Mouse (Mus musculus) mature B cell (primary cell): ENCODE data around the gene Acyp2.
"Not testable (repeated sequence)": the region's sequence is repeated elsewhere in the genome, so short reads cannot be mapped to it uniquely, and the experiment has no call there.

Source experiments
- in situ Hi-C: fragments of 300-500 bp; cut with MboI; formaldehyde crosslinking; loops from 2 replicates; pipeline ENCODE4 v1.14.3; 2019

Gene Acyp2

DNA sequence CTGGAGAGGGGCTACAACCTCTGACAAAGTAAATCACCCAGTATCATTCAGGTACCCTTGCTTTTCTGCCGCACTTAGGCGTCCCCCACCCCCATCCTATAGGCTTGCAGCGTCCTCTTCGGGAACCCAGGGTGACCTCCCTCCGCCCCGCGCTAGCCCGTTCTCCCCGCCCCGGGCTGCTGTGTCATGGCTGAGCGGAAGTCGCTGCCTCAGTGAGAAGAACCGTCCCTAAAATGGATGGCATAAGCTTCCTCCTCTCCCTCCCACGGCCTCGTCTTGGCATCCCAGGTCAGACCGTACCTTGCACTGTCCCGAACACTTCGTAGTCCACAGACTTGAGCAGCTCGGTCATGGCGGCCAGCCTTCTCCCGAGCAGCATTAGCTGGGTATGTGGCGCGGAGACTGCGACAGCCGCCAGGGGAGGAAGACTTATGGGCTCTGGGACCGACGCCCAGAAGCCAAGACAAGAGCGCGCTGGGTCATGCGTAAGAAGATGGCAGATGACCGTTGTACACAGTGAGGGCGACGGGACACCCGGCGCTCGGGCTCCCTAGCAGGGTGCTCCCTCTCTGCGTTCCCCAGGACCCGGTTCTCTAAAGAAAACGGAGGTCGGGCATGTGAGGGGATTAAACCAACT lies at the start of gene Acyp2:
Gene Acyp2 (minus strand): TSS at position 587 of the 637 bp plus-strand sequence.
- in situ Hi-C loops, result no loop called here

DNA sequence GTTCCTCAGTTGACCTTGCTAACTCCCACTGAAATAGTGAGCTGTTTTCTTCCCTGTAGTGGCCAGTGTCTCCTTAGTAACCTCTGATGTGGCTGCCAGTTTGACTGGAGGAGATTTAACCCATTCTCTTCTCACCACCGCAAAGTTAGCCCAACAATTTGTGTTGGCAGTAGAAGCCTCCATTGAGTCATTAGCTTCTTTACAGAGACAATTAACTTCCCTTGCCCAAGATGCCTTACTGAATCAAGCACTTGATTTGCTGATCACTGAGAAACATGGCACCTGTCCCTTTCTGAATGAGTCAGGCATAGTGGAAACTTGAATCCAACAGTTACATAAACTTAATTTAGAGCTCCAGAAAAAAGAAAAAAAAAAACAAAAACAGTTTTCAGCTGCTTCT lies 40.0 kb upstream of the Acyp2 start:
- in situ Hi-C loops, result no loop called here

DNA sequence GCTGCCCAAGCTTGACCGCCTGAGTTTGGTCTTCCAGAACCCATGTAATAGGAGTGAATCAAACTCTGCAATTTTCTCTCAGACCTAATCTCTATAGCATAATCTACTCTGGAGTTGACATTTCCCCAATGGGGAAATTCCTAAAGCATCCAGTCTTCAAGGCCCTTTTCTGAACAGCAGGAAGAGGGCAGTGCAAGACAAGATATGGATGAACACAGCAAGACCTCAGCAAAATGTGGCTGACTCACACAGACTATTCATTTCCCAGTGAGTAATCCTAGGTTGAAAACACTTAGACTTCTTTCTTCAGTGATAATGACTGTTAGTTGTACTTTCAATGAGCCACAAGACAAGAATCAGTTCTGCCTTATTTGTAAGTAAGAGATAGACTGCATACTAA lies 26.7 kb upstream of the Acyp2 start:
- in situ Hi-C loops, result no loop called here

DNA sequence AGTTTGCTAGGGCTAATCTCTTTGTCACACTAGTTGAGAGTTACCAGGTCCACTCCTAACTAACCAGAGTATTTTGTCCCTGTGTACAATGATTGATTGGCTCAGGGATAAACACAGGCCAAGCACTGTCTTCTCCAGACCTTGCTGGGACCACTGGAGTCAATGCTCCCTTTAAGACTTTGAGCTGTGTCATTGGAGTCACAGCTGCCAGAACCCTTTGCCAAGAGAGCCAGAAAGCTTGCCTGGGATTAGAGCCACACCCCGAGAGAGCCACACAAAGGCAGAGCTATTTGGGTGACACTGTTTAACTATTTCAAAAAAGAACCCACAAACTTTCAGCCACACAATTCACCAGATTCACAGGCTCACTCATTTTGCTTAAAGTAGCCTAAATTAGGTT lies 23.3 kb upstream of the Acyp2 start:
- in situ Hi-C loops, result no loop called here

DNA sequence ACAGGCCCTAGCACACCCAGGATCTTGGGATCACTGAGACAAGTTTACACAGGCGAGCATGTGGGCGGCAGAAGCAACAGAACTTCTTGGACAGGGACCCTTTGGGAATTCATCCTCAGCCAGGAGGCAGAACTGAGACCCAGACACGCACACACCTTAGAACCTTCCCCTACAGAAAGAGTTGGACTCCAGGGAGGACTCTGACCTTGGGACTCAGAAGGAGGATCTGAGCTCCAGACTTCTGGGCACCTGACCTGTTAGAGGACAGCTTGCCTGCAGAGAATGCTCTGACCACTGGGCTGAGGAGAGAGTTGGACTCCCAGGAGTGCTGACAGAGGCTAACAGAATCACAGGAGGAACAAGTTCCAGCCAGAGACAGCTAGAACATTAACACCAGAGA lies 13.6 kb upstream of the Acyp2 start:
- in situ Hi-C loops, result no loop called here

DNA sequence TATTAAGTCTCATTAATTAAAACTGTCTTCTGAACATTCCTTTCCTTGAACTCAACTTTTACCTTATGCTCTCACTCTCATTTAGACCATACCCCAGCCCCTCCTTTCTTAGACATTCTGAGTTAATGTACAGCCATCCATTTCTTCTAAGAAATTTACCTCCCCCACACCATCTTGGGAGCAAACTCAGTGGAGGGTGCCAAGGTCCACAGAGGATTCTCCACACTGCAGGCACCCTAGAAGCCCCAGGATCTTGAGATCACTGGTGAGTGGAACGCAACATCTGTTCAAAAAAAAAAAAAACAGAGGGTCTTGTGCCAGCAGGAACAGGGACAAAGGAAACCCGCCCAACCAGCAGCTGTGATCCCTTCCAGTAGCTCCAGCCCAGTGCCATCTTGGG lies 13.2 kb upstream of the Acyp2 start:
- in situ Hi-C loops, result no loop called here

DNA sequence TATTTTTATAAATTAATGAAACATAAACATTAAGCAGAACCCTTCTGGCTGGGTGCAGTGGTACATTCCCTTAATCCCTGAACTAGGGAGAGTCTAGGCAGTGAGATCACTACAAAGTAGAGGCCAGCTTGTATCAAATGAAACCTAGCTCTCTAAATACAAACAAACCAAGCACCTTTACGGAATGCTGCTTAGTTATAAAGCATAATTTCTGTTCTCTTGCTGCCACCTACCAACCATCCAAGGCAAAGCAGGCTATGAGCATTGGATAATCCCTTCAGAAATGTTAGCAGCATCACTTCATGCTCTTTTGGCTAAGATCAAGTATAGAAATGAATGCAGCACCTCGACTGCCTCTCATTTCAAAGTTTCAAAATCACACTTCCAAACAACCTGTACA lies 7.7 kb upstream of the Acyp2 start:
- in situ Hi-C loops, result no loop called here

DNA sequence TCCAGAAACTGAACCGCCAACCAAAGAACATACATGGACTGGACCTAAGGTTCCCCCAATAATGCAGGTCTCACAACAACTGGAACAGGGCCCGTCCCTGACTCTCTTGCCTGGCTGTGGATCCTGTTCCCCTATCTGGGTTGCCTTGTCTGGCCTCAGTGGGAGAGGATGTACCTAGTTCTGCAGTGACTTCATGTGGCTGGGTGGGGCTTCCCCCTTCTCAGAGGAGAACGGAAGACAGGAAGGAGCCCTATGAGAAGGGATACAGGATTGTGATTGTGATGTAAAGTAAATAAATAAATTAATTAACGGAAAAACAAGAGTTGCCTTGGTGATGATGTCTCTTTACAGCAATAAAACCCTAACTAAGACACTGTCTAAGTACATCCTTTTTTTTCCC lies 6.7 kb upstream of the Acyp2 start:
- in situ Hi-C loops, result no loop called here

DNA sequence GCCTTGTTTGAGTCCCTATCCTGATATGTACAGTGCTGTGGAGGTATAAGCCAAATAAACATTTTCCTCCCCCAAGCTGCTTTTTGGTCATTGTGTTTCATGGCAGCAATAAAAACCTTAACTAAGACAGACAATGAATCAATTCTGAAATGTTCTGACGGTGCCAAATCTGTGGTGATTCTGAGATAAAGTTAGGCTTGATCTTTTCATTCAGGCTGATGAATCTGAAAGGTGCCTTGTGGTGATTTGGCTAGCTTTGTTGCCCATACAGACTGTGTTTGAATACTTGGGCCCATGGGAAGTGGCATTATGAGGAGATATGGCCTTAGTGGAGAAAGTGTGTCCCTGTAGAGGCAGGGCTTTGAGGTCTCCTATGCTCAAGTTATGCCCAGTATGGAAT lies 1.0 kb upstream of the Acyp2 start:
- in situ Hi-C loops, result no loop called here

DNA sequence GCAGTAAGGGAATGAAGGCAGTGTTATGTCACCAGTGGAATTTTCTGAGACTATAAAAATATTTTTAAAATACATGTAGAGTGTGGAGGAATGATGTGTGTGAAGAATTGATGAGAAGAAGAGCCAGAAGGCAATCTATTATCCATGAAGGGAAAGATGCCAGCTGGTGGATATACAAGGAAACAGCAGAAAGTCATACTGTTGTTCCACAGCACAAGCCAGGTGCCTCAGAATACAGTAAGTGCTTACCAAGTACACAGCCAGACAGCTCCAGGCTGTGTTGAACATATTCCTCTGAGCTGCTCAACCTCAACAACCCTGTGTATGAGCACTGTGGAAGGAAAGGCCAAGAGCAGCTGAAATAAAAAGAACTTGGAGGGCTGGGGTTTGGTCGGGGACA lies 13.7 kb downstream of the Acyp2 start:
- in situ Hi-C loops, result no loop called here

DNA sequence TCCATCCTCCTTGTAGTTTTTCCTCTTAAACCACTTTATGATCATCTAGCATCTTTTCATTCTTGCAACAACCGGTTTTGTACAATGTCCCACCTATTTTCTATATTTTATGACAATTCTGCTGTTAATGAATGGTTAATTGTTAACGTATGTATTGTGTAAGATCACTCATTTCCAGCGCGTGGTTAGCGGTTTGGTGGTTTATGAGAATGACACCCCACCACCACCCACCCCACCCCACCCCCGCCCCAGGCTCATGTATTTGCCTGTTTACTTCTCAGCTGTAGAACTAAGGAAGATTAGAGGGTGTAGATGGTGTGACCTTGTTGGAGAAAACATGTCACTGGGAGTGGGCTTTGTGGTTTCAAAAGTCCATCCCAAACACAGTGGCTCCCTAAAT lies 18.9 kb downstream of the Acyp2 start:
- in situ Hi-C loops, result no loop called here

DNA sequence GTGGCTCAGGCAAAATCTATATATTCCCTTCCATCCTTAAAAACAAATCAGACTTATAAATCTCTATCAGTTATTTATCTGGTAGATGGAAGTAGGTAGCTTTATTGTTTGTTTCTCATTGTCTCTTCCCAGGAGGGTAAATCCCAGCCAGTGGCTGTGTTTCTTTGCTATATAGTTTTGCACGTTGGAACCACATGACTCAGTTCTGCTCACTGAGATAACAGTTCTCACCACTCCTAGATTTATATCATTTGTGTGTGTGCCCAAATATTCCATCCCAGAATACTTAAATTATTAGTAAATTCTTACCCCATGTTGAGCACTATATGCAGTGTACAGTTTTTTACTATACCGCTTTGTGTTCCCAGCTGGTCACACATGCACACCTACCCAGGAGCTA lies 26.2 kb downstream of the Acyp2 start:
- in situ Hi-C loops, result no loop called here

DNA sequence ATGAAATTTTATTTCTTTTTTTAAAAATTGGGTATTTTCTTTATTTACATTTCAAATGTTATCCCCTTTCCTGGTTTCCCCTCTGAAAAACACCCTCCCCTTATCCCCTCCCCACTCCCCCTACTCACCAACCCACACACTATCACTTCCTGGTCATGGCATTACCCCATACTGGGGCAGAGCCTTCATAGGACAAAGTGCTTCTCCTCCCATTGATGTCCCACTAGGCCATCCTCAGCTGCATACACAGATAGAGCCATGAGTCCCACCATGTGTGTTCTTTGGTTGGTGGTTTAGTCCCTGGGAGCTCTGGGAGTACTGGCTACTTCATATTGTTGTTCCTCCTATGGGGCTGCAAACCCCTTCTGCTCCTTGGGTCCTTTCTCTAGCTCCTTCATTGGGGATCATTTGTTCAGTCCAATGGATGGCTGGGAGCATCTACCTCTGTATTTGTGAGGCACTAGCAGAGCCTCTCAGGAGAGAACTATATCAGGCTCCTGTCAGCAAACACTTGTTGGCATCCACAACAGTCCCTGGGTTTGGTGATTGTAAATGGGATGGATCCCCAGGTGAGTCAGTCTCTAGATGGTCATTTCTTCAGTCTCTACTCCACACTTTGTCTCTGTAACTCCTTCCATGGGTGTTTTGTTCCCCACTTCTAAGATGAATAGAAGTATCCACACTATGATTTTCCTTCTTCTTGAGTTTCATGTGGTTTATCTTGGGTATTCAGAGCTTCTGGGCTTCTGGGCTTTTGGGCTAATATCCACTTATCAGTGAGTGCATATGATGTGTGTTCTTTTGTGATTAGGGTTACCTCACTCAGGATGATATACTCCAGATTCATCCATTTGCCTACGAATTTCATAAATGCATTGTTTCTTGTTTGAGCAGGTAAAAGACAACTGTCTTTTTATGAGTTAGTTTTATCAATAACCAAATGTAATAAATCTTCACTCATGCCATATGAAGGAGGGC lies 27.7 kb downstream of the Acyp2 start:
- in situ Hi-C loops, result not testable (repeated sequence)

DNA sequence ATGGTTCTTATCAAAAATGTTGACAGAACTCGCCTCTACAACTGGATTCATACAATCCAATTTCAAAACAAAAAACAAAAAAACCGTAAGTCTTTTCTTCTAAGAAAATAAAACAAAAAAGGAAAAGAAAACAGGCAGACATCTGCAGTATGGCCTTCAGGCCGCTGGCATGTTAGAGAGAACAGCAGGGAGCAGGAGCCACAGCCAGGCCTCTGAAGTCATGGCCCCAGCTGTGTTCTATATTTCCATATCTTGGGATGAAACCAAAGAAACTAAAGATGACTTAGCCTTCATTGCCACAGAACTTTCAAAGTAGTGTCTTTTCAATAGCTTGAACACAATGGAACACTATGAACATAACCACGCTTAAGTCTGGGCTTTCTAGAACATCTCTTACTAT lies 31.2 kb downstream of the Acyp2 start:
- in situ Hi-C loops, result no loop called here

DNA sequence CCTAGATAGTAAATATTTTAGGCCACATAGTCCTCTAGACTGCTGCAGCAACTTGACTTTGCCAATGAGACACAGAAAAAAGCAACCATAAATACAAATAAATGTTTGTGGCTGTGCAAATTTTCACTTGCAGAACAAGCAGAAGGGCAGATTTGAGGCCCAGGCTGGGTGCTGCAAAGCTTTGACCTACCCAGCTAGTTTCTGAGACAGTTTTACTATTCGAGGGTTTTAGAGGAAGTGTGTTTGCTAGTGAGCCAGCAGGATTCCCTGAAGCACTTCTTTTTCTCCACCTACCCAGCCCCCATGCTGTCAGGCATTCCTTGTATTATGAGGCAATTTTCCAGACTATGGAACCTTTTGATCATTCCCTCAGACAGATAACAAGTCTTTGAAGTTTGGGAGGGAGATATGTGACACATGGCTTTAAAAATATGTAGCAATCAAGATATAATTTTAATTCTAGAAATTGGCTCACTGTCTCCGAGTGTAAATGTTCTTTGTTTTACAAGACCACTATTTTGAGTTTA lies 31.8 kb downstream of the Acyp2 start:
- in situ Hi-C loops, result no loop called here

DNA sequence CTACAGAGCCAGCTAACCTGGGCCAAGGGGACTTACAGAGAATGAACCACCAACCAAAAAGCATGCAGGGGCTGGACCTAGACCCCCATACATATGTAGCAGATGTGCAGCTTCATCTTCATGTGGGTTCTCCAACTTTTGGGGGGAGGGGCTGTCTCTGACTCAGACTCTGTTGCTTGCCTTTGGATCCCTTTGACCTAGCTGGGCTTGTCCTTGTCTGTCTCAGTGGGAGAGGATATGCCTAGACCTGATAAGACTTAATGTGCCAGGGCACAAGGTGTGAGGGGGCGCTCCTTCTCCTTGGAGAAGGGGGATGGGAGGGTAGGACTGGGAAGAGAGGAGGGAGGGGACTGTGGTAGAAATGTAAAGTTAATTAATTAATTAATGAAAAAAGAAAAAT lies 33.4 kb downstream of the Acyp2 start:
- in situ Hi-C loops, result no loop called here

DNA sequence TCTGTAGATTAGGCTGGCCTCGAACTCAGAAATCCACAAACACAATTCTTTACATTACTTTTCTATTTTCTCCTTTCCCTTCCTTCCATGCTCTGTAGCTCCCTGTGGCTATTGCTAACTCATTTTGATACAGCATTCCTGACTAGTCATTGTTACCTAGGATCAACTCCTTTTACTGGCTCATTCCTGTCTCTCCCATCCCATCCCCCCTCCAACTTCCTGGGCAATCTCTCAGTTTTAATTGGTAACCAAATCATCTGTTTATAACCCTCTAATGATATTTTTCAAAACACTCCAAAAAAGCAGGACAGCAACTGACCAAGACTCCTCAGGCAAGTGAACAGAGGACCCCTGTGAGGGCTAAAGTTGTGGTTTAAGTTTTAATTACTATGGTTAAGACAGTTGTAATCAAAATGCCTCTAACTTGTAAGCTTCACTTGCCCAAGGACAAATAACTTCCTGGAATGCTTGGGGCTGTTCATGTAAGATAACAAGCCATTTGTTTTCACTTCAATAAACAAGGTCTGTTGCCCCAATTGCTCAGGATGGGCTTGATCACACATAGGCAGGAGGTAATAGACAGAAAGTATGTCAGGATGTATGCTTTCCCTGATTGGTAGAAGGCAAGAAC lies 35.4 kb downstream of the Acyp2 start:
- in situ Hi-C loops, result no loop called here

DNA sequence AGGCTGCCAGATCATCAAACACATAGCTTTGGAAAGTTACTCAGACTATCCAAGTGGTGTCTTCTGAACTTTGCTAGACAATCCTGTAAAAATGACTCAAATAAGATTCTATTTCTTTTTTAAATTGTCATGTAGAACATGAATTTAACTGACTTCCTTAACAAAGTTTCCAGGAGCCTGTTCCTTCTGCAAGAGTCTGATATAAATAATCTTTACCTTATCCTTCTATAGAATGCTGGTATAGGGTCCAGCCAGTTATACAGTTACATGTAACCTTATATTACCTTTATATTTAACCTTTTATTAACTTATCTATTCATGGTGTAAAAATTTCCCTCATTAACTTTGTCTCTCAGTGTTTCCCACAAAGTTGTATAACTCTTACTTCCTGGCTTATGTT lies 36.7 kb downstream of the Acyp2 start:
- in situ Hi-C loops, result no loop called here

DNA sequence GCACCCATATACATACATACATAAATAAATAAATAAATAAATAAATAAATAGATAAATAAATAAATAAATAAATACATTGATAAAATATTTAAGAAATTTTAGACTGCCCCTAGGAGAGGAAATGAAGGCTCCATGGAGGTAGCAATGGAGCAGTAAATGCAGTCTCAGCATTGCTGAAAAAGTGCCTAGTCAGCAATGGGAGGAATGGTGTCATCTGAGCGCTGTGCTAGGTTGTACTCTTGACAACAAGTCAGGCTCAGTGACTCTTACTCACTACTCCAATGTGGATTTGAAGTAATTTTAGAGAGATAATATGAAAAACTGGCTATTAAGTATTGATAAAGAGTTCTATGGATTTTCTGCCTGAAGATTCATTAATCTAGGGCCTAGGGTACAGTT lies 40.1 kb downstream of the Acyp2 start:
- in situ Hi-C loops, result no loop called here

DNA sequence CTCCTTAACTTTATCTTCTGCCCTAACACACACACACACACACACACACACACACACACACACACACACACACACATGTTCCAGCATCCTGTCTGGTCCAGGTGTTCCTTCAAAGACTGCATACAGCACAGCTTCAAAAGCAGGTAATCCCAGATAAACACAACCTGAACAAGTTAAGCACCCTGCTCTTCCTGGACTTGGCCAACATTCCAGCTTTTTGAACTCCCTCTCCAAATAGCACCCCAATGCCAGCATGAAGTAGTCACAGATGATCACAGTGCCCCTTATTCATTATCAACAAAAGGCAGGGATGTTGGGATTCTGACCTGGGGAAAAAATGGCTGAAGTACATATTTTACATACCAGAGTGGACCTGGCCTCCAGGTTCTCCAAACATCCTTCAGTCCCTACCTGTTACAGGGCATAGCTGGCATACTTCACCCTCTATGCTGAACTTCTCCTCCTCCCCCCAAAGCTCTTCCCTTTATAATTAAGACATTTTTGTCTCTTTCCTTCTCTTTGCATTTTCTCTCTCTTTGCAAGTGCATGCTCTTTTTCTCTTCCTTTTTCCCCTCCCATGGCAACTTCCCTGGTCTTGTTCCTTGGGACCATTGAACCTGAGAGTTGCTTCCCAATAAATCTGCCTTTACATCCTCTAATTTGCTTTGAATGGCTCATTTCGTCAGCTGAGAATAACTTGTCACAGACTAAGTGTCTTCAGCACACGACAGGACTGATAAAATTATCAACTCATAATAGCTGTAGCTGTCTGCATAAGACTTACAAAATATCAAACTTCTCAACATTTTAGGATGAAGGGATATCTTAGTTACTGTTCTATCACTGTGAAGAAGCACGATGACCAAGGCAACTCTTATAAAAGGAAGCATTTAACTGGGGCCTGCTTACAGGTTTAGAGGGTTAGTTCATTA lies 41.5 kb downstream of the Acyp2 start:
- in situ Hi-C loops, result no loop called here

DNA sequence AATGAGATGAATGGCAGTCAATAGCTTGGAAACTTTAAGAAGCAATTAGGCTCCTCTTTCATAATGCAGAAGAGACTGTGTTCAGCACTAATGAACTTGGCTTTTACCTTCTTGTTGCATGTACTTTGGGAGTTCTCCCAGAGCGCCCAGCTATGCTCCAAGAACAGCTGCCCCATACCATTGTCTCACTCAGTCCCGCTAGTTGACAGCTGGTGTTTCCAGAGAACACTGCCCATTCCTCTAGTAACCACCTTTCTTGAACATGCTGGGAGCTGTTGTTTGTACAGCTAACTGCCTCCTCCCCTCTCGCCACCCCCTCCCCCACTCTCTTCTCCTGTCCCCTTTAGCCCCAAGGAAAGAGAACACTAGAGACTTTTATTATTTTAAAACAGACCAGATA lies 52.1 kb downstream of the Acyp2 start:
- in situ Hi-C loops, result no loop called here

DNA sequence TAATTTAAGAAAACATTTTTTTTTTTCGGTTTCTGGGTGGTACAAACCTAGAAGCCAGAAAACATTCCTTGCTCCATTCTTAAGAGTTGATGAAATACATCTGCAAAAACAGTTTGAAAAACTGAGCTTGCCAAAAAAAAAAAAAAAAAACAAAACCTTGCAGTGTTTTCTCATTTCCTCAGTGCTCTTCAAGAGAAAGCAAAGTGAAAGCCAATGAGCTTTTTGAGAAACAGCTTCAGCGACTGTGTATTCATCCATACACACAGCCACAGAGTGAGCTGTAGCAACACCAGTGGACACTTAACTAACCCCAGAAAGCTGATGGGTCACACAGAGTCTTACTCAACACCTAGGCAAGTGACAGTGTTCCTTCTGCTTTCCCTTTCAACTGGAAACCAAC lies 69.4 kb downstream of the Acyp2 start:
- in situ Hi-C loops, result no loop called here
